Mouse (Mus musculus) frontal cortex, postnatal 10 days (tissue): ENCODE data around the gene Atp2a3.

Experiments used
- DNase-seq, 2 experiments: peaks; one replicate each; pipeline ENCODE4 v3.0.0; 2022; ENCODE audit warnings: low spot score in 2 of 2, mixed read lengths in 1 of 2

The Atp2a3 gene

DNA sequence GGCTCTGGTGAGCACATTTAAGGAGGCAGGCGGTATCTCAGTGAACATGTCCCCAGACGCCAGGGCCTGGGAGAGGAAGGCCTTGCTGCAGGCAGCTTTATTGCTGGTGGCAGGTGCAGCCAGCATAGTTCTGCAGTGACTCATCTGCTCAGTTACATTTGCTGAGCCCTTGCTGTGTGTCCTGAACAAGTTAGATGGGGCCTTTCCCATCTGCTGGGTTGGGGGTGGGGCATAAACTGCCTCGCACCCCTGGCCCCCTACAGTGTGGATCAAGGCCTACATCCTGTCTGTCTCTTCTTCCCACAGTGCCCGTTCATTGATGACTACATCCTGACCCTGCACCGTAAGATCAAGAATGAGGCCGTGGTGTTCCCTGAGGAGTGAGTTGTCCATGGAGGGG is 75.9 kb downstream of the Atp2a3 start:
- no peak for DNase-seq

GRCm38 (mm10) chr11:73037691-73038090 is 76.7 kb downstream of the Atp2a3 start:
- no peak for DNase-seq

GRCm38 (mm10) chr11:73039102-73039799 is 78.3 kb downstream of the Atp2a3 start:
- DNase-seq = peak in 1 of 2 experiments; percentile 60
